Mouse (Mus musculus) spleen, adult 2 months (tissue): ENCODE measurements around the gene Taar8b.

ENCODE experiments used
- CTCF ChIP-seq: fragments of 200-500 bp; IDR thresholded peaks from 2 replicates; pipeline ENCODE4 v1.5.1; 2011; ENCODE audit warnings: mild to moderate bottlenecking, inconsistent platforms; ENCODE audit not compliant: insufficient read depth, insufficient read length, insufficient replicate concordance; ENCODE audit errors: extremely low read depth
- POLR2A ChIP-seq: fragments of 200-500 bp; IDR thresholded peaks from 2 replicates; pipeline ENCODE4 v1.6.1; 2011; ENCODE audit warnings: low read depth, low read length, inconsistent platforms

GRCm38 (mm10) chr10:24085936-24086335 lies 6.2 kb downstream of the Taar8b start:
- TF ChIP-seq CTCF (no peak), POLR2A (no peak)
